Mouse (Mus musculus) C2C12 (cell line): ENCODE data around the gene Gabarap.

Source experiments
- CEBPB ChIP-seq: IDR thresholded peaks from one replicate; pipeline ENCODE4 v1.6.1; 2011; ENCODE audit warnings: low read depth, mild to moderate bottlenecking, control low read depth, moderate library complexity
- CTCF ChIP-seq: IDR thresholded peaks from one replicate; pipeline ENCODE4 v1.5.1; 2011; ENCODE audit not compliant: control insufficient read depth, insufficient read depth, insufficient read length
- MAX ChIP-seq: IDR thresholded peaks from one replicate; pipeline ENCODE4 v1.6.1; 2011; ENCODE audit warnings: mild to moderate bottlenecking, control low read depth
- MYOD1 ChIP-seq: IDR thresholded peaks from one replicate; pipeline ENCODE4 v1.6.1; 2011; ENCODE audit warnings: low read depth; ENCODE audit not compliant: control insufficient read depth, insufficient read length

DNA sequence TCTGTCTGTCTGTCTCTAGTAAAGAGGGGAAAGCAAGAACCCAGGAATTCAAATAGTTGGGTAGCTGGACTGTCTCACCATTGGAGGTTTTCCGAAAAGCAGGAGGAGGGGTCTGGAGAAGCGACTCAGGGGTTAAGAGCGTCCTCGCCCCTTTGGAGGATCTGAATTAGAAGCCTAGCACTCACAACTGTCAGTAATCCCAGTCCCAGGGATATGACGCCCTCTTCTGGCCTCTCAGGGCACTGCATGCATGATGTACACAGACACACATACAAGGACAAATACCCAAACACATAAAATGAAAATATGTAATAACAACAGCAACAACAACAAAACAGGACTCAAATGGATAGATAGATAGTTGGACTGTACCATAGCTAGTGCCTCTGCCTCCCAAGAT, 30.3 kb upstream of the Gabarap start:
- TF ChIP-seq CTCF (peak; percentile 2), MAX (no peak), CEBPB (no peak), MYOD1 (no peak)
